Mouse (Mus musculus): ENCODE results near the gene Trmt10b. TPM values are rescaled to one million over a fixed set of nuclear protein-coding genes. Genes with fewer than 3 reads are reported as not detected.
A peak's percentile ranks its signal among the peaks of the same experiment; 100 is the strongest.

The Trmt10b gene
- polyA plus RNA-seq (2015; fragmentation: Nextera tagmentation; extraction: Ambion mirVana), result 17.8 and 19.9 TPM in 2 replicates

DNA sequence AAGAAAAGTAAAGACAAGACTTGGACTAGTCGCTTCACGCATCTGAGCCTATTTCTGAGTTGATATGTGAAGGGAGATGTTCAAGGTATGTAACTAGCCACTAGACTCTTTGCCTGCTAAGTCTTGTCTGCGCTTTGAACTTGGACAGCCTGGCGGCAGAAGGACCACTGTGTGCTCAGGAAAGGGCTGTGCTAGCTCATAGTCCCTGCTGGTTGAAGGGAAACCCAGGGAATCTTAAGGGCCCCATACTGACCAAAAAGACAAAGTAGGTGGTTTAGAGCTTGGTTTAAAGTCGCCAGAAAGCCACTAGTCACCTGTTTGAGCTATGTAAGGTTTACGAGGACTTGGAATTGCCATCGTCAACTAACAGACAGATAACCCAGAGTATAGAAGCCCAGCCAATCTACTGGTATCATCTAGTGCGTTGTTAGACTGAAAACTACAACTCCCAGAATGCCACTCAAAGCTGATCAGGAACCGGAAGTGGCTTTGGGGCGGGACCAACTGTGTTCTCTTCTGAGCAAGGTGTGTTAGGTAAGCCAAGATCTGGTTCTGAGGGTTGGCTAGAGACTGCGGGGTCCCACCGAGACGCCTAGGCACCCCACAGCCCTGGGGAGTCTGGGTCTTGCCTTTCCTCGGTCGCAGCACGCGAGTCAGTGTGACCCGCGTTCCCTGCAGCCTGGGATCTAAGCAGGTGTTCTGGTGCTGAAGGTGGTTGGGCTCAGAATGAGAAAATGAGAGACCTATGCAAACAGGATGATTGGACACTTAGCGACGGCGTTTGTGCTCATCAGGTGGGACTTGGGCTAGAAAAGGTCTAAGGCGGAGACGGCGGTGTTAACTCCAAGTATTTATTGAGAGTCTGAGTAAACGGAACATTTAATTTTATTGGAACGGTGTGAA lies at the start of gene Trmt10b:
Gene Trmt10b (plus strand): TSS at position 466 of the 903 bp plus-strand sequence.
- no peaks in the 10 kb centered on the region for H3K9me3 ChIP-seq
- 21% methylated on average over 27 of the region's 27 CpGs for whole genome bisulfite sequencing
- peaks cover 8% of the 10 kb centered on the region; the same call in 1 of the 2 replicates for H3K4me1 ChIP-seq
- no peak for ATAC-seq (ENCODE audit: insufficient number of reproducible peaks, insufficient read depth, low FRiP score, low TSS enrichment, low read depth)
- H3K4me3 ChIP-seq, result peak within 1 kb of the TSS; percentile 86
- H3K27ac ChIP-seq, result no peak within 1 kb of the TSS
- H3K9ac ChIP-seq, result peak within 1 kb of the TSS; percentile 80
- peak within 1 kb of the TSS; percentile 75 for H3K4me2 ChIP-seq
- H3K27me3 ChIP-seq, result no peaks in the 10 kb centered on the region
- peaks cover 18% of the 10 kb centered on the region for H3K36me3 ChIP-seq

DNA sequence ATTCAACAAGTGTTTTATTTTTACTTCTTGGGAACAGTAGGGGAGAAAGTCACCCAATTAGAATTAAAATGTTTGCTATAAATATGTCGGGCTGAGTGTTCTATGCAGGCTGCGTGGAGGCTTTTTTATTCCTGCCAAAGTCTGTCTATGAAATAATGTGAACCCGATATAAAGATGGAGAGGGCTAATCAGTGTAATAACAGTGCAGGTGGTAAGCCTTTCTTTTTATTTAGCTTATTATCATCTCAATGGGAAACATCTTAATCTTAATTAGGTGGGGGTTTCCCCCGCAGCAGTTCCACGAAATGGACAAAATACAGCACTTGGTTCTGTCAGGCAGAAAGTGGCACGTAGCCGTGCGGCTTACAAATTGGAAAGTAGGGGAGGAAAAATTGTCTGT lies 45.7 kb upstream of the Trmt10b start:
- H3K4me1 ChIP-seq, result peaks cover 5% of the 10 kb centered on the region; the same call in 1 of the 2 replicates
- no peak overlapping the region for H3K4me3 ChIP-seq
- H3K36me3 ChIP-seq, result no peaks in the 10 kb centered on the region
- ATAC-seq (ENCODE audit: insufficient number of reproducible peaks, insufficient read depth, low FRiP score, low TSS enrichment, low read depth), result no peak
- WGBS, result 82% methylated on average over 8 of the region's 8 CpGs
- H3K27ac ChIP-seq, result no peak overlapping the region
- H3K4me2 ChIP-seq, result no peak overlapping the region
- no peaks in the 10 kb centered on the region for H3K27me3 ChIP-seq
- H3K9me3 ChIP-seq, result no peaks in the 10 kb centered on the region
- H3K9ac ChIP-seq, result no peak overlapping the region

DNA sequence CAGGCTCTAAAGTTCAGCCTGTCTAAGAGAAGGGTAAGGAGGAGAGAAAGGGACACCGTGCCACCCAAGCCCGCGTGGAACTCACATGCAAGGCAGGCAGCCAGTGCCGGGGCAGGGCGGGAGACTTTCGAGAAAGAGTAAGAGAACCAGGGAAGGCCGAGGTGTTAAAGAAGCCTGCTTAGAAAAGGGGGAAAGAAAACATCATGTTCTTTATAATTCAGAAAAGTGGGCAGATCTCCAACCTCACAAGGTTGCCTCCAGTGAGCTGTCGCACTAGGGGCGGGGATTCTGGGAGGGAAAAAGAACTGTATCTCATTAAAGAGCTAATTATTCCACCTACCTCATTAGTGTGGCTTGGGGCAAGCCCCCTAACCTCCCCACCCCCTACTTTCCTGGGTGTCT lies 44.1 kb upstream of the Trmt10b start:
- Histone ChIP-seq H3K4me1 (peaks cover 5% of the 10 kb centered on the region; the same call in 1 of the 2 replicates), H3K4me3 (no peak overlapping the region), H3K9ac (no peak overlapping the region), H3K36me3 (no peaks in the 10 kb centered on the region), H3K4me2 (no peak overlapping the region), H3K27me3 (no peaks in the 10 kb centered on the region), H3K27ac (no peak overlapping the region), H3K9me3 (no peaks in the 10 kb centered on the region)
- WGBS, result 54% methylated on average over 9 of the region's 9 CpGs
- ATAC-seq (ENCODE audit: insufficient number of reproducible peaks, insufficient read depth, low FRiP score, low TSS enrichment, low read depth), result no peak

DNA sequence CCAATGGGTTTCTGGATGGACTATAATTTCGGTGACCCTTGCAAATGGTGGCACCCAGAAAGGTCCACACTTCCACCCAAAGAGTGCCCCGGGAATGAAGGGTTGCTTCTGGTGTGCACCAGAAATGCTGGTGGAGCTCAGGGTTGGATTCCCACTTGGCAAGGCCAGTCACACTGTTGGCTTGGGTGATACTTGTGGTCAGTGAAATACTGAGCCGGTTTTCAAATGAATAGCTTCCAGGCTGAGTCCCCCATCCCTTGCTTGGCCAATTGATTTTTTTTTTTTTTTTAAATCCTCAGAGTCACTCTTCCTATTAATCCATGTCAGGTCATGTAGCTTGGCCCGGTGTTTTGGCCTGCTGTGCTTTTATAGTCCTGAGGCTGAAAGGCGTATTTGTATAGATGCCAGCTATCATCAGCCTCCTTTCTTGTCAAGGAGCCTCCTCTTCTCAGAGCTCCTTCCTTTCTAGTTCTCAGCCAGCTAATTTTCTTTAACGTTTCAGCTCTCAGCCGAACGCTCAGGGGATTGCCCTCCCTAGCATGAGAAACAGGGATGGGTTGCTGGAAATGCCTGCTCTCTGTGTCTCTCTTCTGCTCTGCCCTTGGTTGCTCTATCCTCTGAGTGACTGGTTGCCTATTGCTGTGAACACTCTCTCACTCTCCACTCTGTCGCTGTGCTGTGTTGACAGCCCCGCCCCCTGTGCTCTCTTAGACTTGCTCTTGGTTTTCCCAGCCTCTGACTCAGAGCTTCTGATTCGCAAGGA lies 42.9 kb upstream of the Trmt10b start:
- ATAC-seq (ENCODE audit: insufficient number of reproducible peaks, insufficient read depth, low FRiP score, low TSS enrichment, low read depth), result no peak
- 45% methylated on average over 11 of the region's 11 CpGs for WGBS
- H3K27ac ChIP-seq, result no peak overlapping the region

DNA sequence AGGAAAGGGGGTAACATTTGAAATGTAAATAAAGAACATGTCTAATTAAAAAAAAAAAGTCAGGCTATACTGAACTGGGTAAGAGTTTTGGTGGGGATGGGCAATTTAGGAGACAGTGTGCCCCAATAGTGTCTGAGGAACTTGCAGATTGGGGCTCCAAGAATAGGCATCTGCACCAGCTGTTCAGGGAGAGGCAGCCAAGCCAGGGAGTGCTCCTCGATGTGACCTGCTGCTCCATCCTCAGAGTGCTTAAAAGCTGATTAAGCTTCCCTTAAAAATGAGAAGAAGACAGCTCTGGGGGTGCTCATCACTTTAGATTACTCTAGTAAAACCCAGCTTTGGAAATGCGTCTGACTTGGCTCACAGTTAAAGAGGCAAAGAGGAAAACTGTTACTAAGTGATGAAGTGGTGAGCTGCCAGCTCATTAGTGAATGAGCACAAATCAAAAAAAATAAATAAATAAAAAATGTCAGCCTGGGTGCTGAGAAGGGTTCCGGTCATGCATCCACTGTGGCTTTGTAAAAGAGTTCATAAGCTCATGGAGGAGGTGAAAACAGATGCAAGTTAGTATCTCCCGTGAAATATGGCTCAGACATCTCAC lies 37.6 kb upstream of the Trmt10b start:
- H3K4me1 ChIP-seq, result peaks cover 15% of the 10 kb centered on the region; the same call in 1 of the 2 replicates
- H3K27me3 ChIP-seq, result no peaks in the 10 kb centered on the region
- H3K4me3 ChIP-seq, result no peak overlapping the region
- ATAC-seq (ENCODE audit: insufficient number of reproducible peaks, insufficient read depth, low FRiP score, low TSS enrichment, low read depth), result no peak
- no peak overlapping the region for H3K27ac ChIP-seq
- H3K36me3 ChIP-seq, result no peaks in the 10 kb centered on the region
- 68% methylated on average over 4 of the region's 4 CpGs for WGBS
- H3K9me3 ChIP-seq, result no peaks in the 10 kb centered on the region
- no peak overlapping the region for H3K4me2 ChIP-seq
- no peak overlapping the region for H3K9ac ChIP-seq

More for the DNA sequence above, 42.9 kb upstream of the Trmt10b start:
- Histone ChIP-seq H3K27me3 (no peaks in the 10 kb centered on the region), H3K36me3 (no peaks in the 10 kb centered on the region), H3K9ac (no peak overlapping the region), H3K4me3 (no peak overlapping the region), H3K4me2 (no peak overlapping the region), H3K9me3 (no peaks in the 10 kb centered on the region), H3K4me1 (peaks cover 5% of the 10 kb centered on the region; the same call in 1 of the 2 replicates)

DNA sequence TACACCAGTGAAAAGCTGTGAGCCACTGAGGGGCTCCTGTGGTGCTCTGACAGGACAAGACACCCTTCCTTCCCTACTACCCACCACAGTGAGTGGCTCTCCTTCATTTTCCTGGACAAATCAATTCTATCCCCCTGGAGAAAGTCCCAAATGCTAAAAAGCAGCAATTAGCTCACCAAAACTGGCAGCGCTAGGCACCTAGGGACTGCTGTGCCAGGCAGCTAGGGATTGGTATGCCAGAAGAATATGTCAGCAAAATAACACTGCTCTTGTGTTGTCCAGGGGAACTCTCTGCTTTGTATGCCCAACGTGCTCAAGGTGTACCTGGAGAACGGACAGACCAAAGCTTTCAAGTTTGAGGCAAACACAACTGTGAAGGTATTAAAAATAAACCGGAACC lies 35.4 kb upstream of the Trmt10b start:
- WGBS, result 93% methylated on average over 4 of the region's 4 CpGs
- Histone ChIP-seq H3K36me3 (no peaks in the 10 kb centered on the region), H3K4me3 (no peak overlapping the region), H3K9me3 (no peaks in the 10 kb centered on the region), H3K4me1 (0 out of 2 replicates have a peak, but pooled peaks cover 13% of the 10 kb centered on the region), H3K27me3 (no peaks in the 10 kb centered on the region), H3K9ac (no peak overlapping the region), H3K4me2 (no peak overlapping the region), H3K27ac (no peak overlapping the region)
- no peak for ATAC-seq (ENCODE audit: insufficient number of reproducible peaks, insufficient read depth, low FRiP score, low TSS enrichment, low read depth)

DNA sequence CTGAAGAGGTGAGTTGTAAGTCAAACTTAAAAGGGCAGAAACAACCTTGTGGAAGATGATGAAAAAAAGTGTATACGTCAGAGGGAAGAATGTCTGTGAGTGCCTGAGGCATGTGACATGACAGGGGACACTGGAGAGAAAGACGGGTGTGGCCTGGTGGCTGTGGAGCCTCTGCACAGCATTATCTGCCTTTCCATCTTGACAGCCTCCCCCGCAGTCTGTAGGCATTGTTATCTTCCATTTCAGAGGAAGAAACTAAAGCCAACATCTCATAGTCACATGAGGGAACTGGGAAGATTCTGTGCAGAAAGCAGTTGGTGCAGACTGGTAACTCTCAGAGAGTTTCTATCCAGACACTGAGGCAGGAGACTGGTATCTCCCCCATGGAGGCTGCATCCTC lies 29.0 kb upstream of the Trmt10b start:
- Histone ChIP-seq H3K9ac (no peak overlapping the region), H3K36me3 (no peaks in the 10 kb centered on the region), H3K4me3 (no peak overlapping the region), H3K9me3 (no peaks in the 10 kb centered on the region), H3K4me2 (no peak overlapping the region), H3K27ac (no peak overlapping the region), H3K27me3 (no peaks in the 10 kb centered on the region), H3K4me1 (peaks cover 17% of the 10 kb centered on the region)
- 55% methylated on average over 3 of the region's 3 CpGs for WGBS
- no peak for ATAC-seq (ENCODE audit: insufficient number of reproducible peaks, insufficient read depth, low FRiP score, low TSS enrichment, low read depth)

DNA sequence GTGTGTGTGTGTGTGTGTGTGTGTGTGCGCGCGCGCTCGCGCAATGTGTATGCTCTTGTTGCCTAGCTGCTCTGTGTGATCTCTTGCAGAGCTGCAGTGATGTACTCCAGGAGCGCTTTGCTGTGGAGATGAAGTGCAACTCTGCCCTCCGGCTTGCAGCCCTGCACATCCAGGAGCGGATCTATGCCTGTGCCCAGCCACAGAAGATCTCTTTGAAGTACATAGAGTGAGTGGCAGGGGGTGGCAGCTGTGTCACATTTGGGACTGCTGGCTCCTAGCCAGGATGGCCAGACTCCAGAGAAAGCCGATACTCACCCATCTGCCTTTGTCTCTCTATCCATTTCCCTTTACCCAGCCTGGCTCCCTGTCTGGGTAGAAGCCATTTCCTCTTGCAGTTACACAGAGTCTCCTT lies 25.9 kb upstream of the Trmt10b start:
- ATAC-seq (ENCODE audit: insufficient number of reproducible peaks, insufficient read depth, low FRiP score, low TSS enrichment, low read depth), result no peak
- Histone ChIP-seq H3K4me2 (peak overlapping the region; percentile 16; the same call in 1 of the 2 replicates), H3K9me3 (no peaks in the 10 kb centered on the region), H3K4me3 (no peak overlapping the region), H3K27ac (peak overlapping the region; percentile 48), H3K9ac (no peak overlapping the region), H3K36me3 (no peaks in the 10 kb centered on the region), H3K4me1 (peaks cover 12% of the 10 kb centered on the region), H3K27me3 (no peaks in the 10 kb centered on the region)
- WGBS, result 62% methylated on average over 10 of the region's 10 CpGs

DNA sequence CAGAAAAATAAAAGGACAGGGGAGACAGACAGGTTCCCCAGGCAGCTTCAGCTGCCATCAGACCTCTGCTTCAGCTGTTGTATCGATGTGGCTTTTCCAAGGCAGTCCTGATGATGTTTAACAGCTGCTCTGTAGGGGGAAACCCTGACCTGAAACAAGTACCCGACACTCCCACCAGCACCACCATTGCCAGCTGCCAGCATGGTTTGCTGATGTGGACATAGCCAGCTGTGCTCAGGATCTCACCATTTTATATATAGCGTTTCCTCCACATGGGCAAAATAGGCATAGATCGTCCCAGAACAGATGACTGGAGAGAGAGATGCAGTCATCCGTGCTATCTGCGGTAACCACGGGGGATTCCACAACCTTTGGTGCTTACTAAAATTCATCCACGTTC lies 21.2 kb upstream of the Trmt10b start:
- WGBS, result 76% methylated on average over 8 of the region's 8 CpGs
- Histone ChIP-seq H3K9me3 (no peaks in the 10 kb centered on the region), H3K9ac (no peak overlapping the region), H3K4me3 (no peak overlapping the region), H3K4me1 (peaks cover 15% of the 10 kb centered on the region), H3K4me2 (no peak overlapping the region), H3K27me3 (no peaks in the 10 kb centered on the region), H3K27ac (no peak overlapping the region), H3K36me3 (no peaks in the 10 kb centered on the region)
- ATAC-seq (ENCODE audit: insufficient number of reproducible peaks, insufficient read depth, low FRiP score, low TSS enrichment, low read depth), result no peak

DNA sequence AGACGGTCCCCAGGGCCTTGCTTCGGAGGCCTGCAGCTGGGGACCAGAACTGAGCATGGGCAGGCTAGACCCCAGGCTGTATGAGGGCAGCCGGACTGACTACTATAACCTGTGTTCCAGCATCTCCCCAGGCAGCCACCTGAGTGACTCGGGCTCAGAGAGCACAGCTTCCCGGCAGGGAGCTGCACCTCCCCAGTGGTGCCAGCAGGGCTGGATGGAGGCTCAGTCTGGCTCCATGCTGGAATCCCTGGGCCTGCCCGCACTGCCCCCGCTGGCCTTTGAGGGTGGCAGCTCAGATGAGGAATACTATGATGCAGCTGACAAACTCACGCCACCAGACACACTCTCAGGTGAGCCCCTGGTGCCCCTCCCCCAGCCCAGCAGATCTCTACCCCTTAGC lies 17.6 kb upstream of the Trmt10b start:
- H3K4me1 ChIP-seq, result 0 out of 2 replicates have a peak, but pooled peaks cover 4% of the 10 kb centered on the region
- no peak overlapping the region for H3K9ac ChIP-seq
- H3K4me3 ChIP-seq, result no peak overlapping the region
- H3K4me2 ChIP-seq, result no peak overlapping the region
- 67% methylated on average over 8 of the region's 8 CpGs for WGBS
- ATAC-seq (ENCODE audit: insufficient number of reproducible peaks, insufficient read depth, low FRiP score, low TSS enrichment, low read depth), result no peak
- H3K9me3 ChIP-seq, result no peaks in the 10 kb centered on the region
- no peaks in the 10 kb centered on the region for H3K27me3 ChIP-seq
- no peak overlapping the region for H3K27ac ChIP-seq
- H3K36me3 ChIP-seq, result no peaks in the 10 kb centered on the region

DNA sequence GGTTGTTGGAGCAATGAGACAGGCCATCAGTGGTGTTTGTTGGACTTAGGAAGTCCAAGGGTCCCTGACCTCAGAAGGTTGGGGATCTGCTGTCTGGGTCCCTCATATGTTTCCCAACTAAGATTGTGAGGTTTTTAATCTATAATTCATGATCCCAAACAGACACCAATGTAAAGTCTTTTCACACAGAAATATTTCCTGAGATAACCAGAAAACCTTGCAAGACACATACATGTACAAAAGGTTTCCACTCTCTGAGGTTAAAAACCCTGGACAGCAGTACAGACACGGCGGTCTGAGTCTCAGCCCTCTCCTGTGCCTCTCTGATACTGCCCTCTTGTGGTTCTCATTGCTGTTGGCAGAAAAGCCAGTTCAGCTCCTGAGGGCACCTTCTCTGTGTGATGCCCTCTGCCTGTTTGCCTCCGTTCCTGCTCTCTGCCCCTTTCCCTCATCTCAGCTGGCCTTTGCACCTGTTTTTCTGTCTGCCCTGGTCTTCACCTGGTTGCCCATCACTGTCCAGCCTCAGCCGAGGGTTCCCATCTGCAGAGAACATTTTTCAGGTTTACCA lies 16.9 kb upstream of the Trmt10b start:
- H3K4me1 ChIP-seq, result 0 out of 2 replicates have a peak, but pooled peaks cover 4% of the 10 kb centered on the region
- H3K36me3 ChIP-seq, result no peaks in the 10 kb centered on the region
- no peak overlapping the region for H3K4me3 ChIP-seq
- no peak for ATAC-seq (ENCODE audit: insufficient number of reproducible peaks, insufficient read depth, low FRiP score, low TSS enrichment, low read depth)
- H3K9me3 ChIP-seq, result no peaks in the 10 kb centered on the region
- no peak overlapping the region for H3K4me2 ChIP-seq
- H3K27me3 ChIP-seq, result no peaks in the 10 kb centered on the region
- no peak overlapping the region for H3K27ac ChIP-seq
- 21% methylated on average over 4 of the region's 4 CpGs for WGBS
- no peak overlapping the region for H3K9ac ChIP-seq

Measured in embryonic facial prominence, embryonic 13.5 days (tissue).